Mouse (Mus musculus) heart, embryonic 16.5 days (tissue): ENCODE measurements around the gene Krt82. TPM values are rescaled to one million over a fixed set of nuclear protein-coding genes. Genes with fewer than 3 reads are reported as not detected.

Source experiments
- ATAC-seq: fragments of 200-750 bp; cut with Nextera tagmentation; replicated peaks from 2 replicates; pipeline ENCODE4 v1.8.0; 2017; ENCODE audit warnings: moderate number of reproducible peaks; ENCODE audit not compliant: insufficient read depth, low FRiP score; ENCODE audit errors: extremely low read depth
- H3K27ac ChIP-seq: fragments of 300-500 bp; sonication (generic); 2 replicates; pipeline ENCODE4 v1.5.1; 2014; ENCODE audit warnings: mild to moderate bottlenecking, low read length, control low read depth, moderate library complexity
- H3K27me3 ChIP-seq: fragments of 300-500 bp; sonication (generic); 2 replicates; pipeline ENCODE4 v1.6.1; 2014; ENCODE audit warnings: low read length, mixed read lengths; ENCODE audit not compliant: control insufficient read depth, insufficient read depth
- H3K36me3 ChIP-seq: fragments of 300-500 bp; sonication (generic); 2 replicates; pipeline ENCODE4 v1.6.1; 2014; ENCODE audit not compliant: control insufficient read depth, insufficient read depth
- H3K4me1 ChIP-seq: fragments of 300-500 bp; sonication (generic); 2 replicates; pipeline ENCODE4 v1.6.1; 2014; ENCODE audit warnings: low read length, mixed read lengths; ENCODE audit not compliant: control insufficient read depth, insufficient read depth
- H3K4me2 ChIP-seq: fragments of 300-500 bp; sonication (generic); 2 replicates; pipeline ENCODE4 v1.6.1; 2014; ENCODE audit warnings: low read depth, mild to moderate bottlenecking, control low read depth, low read length
- H3K4me3 ChIP-seq: fragments of 300-500 bp; sonication (generic); 2 replicates; pipeline ENCODE4 v1.5.1; 2014; ENCODE audit warnings: mild to moderate bottlenecking, control low read depth, low read length
- H3K9ac ChIP-seq: fragments of 300-500 bp; sonication (generic); 2 replicates; pipeline ENCODE4 v1.6.1; 2014; ENCODE audit warnings: low read length, control low read depth
- H3K9me3 ChIP-seq: fragments of 300-500 bp; sonication (generic); replicated peaks from 2 replicates; pipeline ENCODE4 v1.6.1; 2016; ENCODE audit warnings: low read length; ENCODE audit not compliant: control insufficient read depth
- WGBS: fragments of 180-500 bp; shearing (Covaris S2); extraction: QIAGEN DNeasy Blood & Tissue Kit; methylation state at CpG from one replicate; pipeline ENCODE4 v1.1.7; 2014; 5-methylcytosine and 5-hydroxymethylcytosine counted together
- microRNA-seq: library from miRNA; unstranded; fragments of <30 nt; microRNA quantifications from one replicate; pipeline ENCODE4, GENCODE M21; 2017
- polyA plus RNA-seq: library from polyadenylated mRNA; unstranded; fragments of >200 nt; fragmentation: Nextera tagmentation; extraction: Ambion mirVana; gene quantifications from 2 replicates; pipeline ENCODE4 v1.2.1, GENCODE M21; 2015

The Krt82 gene
- polyA plus RNA-seq, 1 experiment from 2014 or later, result not detected

DNA sequence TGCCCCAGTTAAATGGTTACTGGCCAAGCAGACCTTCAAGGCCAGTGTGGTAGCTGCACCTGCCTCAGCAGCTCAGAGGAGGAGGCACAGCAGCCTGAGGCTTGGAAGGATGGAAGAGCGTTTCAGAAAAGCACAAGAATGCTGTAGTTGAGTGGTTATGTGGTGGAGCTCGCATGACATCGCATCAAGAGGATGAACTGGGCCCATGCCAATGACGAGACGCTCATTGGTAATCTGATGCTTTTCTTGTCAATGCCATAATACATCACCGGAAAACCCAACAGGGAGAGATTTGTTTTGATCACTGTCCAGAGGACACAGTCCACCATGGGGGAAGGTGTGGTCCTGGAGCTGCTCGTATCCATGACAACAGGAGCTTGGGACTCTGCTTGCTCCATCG, 55.2 kb downstream of the Krt82 start:
- no peak overlapping the region for H3K4me3 ChIP-seq
- no peak overlapping the region for H3K9ac ChIP-seq
- no peak overlapping the region for H3K4me2 ChIP-seq
- H3K27ac ChIP-seq, result no peak overlapping the region
- H3K9me3 ChIP-seq, result no peaks in the 10 kb centered on the region
- H3K4me1 ChIP-seq, result 0 out of 2 replicates have a peak, but pooled peaks cover 4% of the 10 kb centered on the region
- no peaks in the 10 kb centered on the region for H3K36me3 ChIP-seq
- no peak for ATAC-seq
- no peaks in the 10 kb centered on the region for H3K27me3 ChIP-seq
- 80% methylated on average over 8 of the region's 8 CpGs for WGBS

- Histone ChIP-seq H3K9ac (no peak overlapping the region), H3K36me3 (no peaks in the 10 kb centered on the region), H3K9me3 (no peaks in the 10 kb centered on the region), H3K27me3 (no peaks in the 10 kb centered on the region), H3K4me3 (no peak overlapping the region), H3K27ac (no peak overlapping the region), H3K4me2 (no peak overlapping the region), H3K4me1 (0 out of 2 replicates have a peak, but pooled peaks cover 4% of the 10 kb centered on the region)
- 65% methylated on average over 1 of the region's 1 CpGs for WGBS
- ATAC-seq, result no peak
These were observed 56.3 kb downstream of the Krt82 start for GRCm38 (mm10) chr15:101494203-101494602.

GRCm38 (mm10) chr15:101493713-101494112, 56.8 kb downstream of the Krt82 start:
- H3K27ac ChIP-seq, result no peak overlapping the region
- H3K4me1 ChIP-seq, result 0 out of 2 replicates have a peak, but pooled peaks cover 4% of the 10 kb centered on the region
- no peaks in the 10 kb centered on the region for H3K9me3 ChIP-seq
- 93% methylated on average over 6 of the region's 6 CpGs for WGBS
- no peaks in the 10 kb centered on the region for H3K36me3 ChIP-seq
- H3K4me2 ChIP-seq, result no peak overlapping the region
- no peak for ATAC-seq
- no peak overlapping the region for H3K4me3 ChIP-seq
- H3K9ac ChIP-seq, result no peak overlapping the region
- no peaks in the 10 kb centered on the region for H3K27me3 ChIP-seq

DNA sequence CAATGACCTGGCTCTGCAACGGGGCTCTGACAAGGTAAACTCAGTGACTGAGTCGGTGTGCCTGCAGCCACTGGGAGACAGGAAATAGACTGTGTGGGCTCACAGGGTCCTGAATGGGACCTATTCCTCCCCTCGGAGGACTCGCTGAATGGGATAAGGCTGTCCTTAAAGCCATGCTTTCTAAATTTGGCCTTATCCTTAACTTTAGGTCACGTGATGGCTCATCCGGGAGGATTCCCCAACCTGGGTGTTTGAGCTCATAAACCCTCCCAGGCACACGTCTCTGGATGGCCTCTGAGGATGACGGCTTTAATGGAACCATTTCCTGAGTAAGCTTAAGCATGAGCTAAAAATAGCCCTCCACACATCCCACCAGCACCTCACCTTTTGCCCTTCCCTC, 57.7 kb downstream of the Krt82 start:
- Histone ChIP-seq H3K27ac (no peak overlapping the region), H3K27me3 (no peaks in the 10 kb centered on the region), H3K4me2 (no peak overlapping the region), H3K4me1 (0 out of 2 replicates have a peak, but pooled peaks cover 4% of the 10 kb centered on the region), H3K4me3 (no peak overlapping the region), H3K9me3 (no peaks in the 10 kb centered on the region), H3K9ac (no peak overlapping the region), H3K36me3 (no peaks in the 10 kb centered on the region)
- no peak for ATAC-seq
- WGBS, result 28% methylated on average over 8 of the region's 8 CpGs

DNA sequence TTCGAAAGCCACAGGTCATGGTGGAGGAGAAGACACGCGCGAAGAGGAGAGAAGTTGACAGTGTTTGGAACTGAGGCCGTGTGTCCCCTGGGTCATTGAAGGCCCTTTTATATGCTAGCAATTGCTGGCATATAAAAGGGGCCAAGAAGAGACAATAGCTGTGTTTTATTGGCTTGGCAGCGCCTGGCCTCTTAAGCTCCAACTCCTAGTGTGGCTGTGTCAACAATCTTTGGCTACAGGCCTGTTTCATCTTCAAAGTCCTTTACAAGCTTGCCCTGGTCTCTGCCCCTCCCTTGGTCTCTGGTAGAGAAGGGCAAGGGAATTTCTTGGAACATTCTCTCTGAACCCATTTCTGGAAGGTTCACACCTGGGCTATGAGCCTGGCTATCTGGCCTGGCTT, 59.0 kb downstream of the Krt82 start, which contains the start of gene Krt83:
TSS of gene Krt83 (minus strand) at position 82 of the 400 bp plus-strand sequence.
- Histone ChIP-seq H3K4me2 (no peak within 1 kb of the TSS), H3K9me3 (no peaks in the 10 kb centered on the region), H3K27ac (no peak within 1 kb of the TSS), H3K9ac (no peak within 1 kb of the TSS), H3K27me3 (no peaks in the 10 kb centered on the region), H3K4me3 (no peak within 1 kb of the TSS), H3K4me1 (0 out of 2 replicates have a peak, but pooled peaks cover 4% of the 10 kb centered on the region), H3K36me3 (no peaks in the 10 kb centered on the region)
- no peak for ATAC-seq
- 90% methylated on average over 6 of the region's 6 CpGs for WGBS

Small RNA genes within 50 kb of the gene (microRNA-seq; reads per million reads assigned to microRNA genes)
- gene Gm44393, result not detected
- gene Gm44460, result not detected

Other genes with a start within 250 kb of the Krt82 start
- gene Krt80, start 180.5 kb downstream of the Krt82 start, polyA plus RNA-seq, result 8.7 and 9.0 TPM in 2 replicates
- 19.6 and 28.9 TPM in 2 replicates for gene Krt7, start 139.6 kb downstream of the Krt82 start, polyA plus RNA-seq
- gene Krt87, start 111.9 kb downstream of the Krt82 start, polyA plus RNA-seq, result 0.14 TPM in 1 of 2 replicates, not detected in the other
- gene Krt88, start 102.9 kb downstream of the Krt82 start, polyA plus RNA-seq, result not detected in 2 replicates
- gene Krt81, start 86.9 kb downstream of the Krt82 start, polyA plus RNA-seq, result not detected in 2 replicates
- gene Krt86, start 77.2 kb downstream of the Krt82 start, polyA plus RNA-seq, result not detected in 2 replicates
- gene Krt83, start 59.2 kb downstream of the Krt82 start, polyA plus RNA-seq, result 0.25 TPM in 1 of 2 replicates, not detected in the other
- not detected in 2 replicates for gene Gm49425, start 33.4 kb downstream of the Krt82 start, polyA plus RNA-seq
- not detected in 2 replicates for gene Krt84, start 17.8 kb downstream of the Krt82 start, polyA plus RNA-seq
- gene Krt90, start 12.3 kb upstream of the Krt82 start, polyA plus RNA-seq, result not detected in 2 replicates
- gene Krt75, start 23.2 kb upstream of the Krt82 start, polyA plus RNA-seq, result 0.17 and 0.19 TPM in 2 replicates
- gene Gm5414, start 77.5 kb upstream of the Krt82 start, polyA plus RNA-seq, result not detected in 2 replicates
- not detected in 2 replicates for gene Gm5478, start 96.7 kb upstream of the Krt82 start, polyA plus RNA-seq
- gene Krt6b, start 129.6 kb upstream of the Krt82 start, polyA plus RNA-seq, result 0.28 TPM in 1 of 2 replicates, not detected in the other
- gene Krt6a, start 143.6 kb upstream of the Krt82 start, polyA plus RNA-seq, result 0.62 TPM in 2 replicates
- gene Krt5, start 162.2 kb upstream of the Krt82 start, polyA plus RNA-seq, result 11.4 and 17.2 TPM in 2 replicates
- gene Krt71, start 192.4 kb upstream of the Krt82 start, polyA plus RNA-seq, result 0.07 TPM in 1 of 2 replicates, not detected in the other
- 0.21 TPM in 1 of 2 replicates, not detected in the other for gene Krt72, start 235.8 kb upstream of the Krt82 start, polyA plus RNA-seq